Mouse (Mus musculus) liver, embryonic 14 days (tissue): ENCODE data around the gene Fam234a. TPM values are rescaled to one million over a fixed set of nuclear protein-coding genes. Genes with fewer than 3 reads are reported as not detected.

ENCODE experiments used
- polyA plus RNA-seq: library from polyadenylated mRNA; depleted of rRNA; stranded (reverse); fragments of >200 nt; gene quantifications from 2 replicates; pipeline ENCODE4 v1.2.3, GENCODE M21; 2012; rRNA removed

Gene Fam234a
- polyA plus RNA-seq = 5.2 and 6.4 TPM in 2 replicates

GRCm38 (mm10) chr17:26244101-26244841 is at the start of gene Fam234a:
Fam234a (minus strand) TSS chr17:26244242.

DNA sequence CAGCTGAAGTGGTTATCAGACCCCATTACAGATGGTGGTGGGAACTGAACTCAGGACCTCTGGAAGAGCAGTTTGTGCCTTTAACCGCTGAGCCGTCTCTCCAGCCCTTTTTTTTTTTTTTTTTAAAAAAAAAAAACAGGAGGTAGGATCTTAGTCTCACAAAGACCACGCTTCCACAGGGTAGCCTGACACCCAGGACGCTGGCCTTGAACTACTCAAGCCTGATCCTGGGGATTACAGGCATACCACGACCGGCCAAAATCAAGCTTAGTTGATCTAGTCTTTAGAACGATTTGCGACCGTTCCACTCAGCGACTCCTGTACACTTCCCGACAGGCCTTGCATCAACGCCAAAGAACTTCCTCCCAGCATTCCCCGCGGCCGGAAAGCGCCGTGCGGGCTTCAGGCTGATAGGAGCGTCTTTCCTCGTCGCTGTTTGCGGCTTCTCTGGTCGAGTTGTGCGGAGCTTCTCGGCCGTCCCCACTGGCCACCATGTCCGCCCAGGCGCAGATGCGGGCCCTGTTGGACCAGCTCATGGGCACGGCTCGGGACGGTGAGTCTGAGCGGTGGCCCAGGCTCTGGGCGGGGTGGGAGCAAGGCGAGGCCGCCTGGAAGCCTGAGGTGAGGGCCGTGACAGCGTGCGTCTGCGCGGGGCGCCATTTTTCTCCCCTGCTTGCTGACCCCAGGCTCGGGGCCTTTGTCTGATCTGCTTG is 8.7 kb upstream of the Fam234a start, which contains the start of gene Luc7l:
TSS of gene Luc7l (plus strand) at position 358 of the 713 bp plus-strand sequence.

GRCm38 (mm10) chr17:26207686-26208085 is 36.4 kb downstream of the Fam234a start, which contains the start of gene Arhgdig:
Arhgdig (minus strand) TSS chr17:26207786.

GRCm38 (mm10) chr17:26202737-26203136 is 41.3 kb downstream of the Fam234a start, which contains the start of gene Rgs11:
Rgs11 (plus strand) TSS chr17:26202951.

GRCm38 (mm10) chr17:26198892-26199291 is 45.1 kb downstream of the Fam234a start, which contains the start of gene Pdia2:
Pdia2 (minus strand) TSS chr17:26199087.

Other genes starting within 250 kb of the Fam234a start
- gene Rab11fip3, start 174.7 kb downstream of the Fam234a start, polyA plus RNA-seq = 2.2 and 2.3 TPM in 2 replicates
- gene Decr2, start 153.9 kb downstream of the Fam234a start, polyA plus RNA-seq = 6.4 and 7.8 TPM in 2 replicates
- 48.3 and 52.3 TPM in 2 replicates for gene Nme4, start 148.6 kb downstream of the Fam234a start, polyA plus RNA-seq
- 2.7 and 2.9 TPM in 2 replicates for gene Tmem8, start 130.9 kb downstream of the Fam234a start, polyA plus RNA-seq
- gene Mrpl28, start 120.7 kb downstream of the Fam234a start, polyA plus RNA-seq = 50.9 and 59.1 TPM in 2 replicates
- gene Axin1, start 105.6 kb downstream of the Fam234a start, polyA plus RNA-seq = 9.3 and 10.6 TPM in 2 replicates
- gene Pdia2, start 45.2 kb downstream of the Fam234a start, polyA plus RNA-seq = 21.8 and 28.3 TPM in 2 replicates
- 0.28 and 0.46 TPM in 2 replicates for gene Rgs11, start 41.3 kb downstream of the Fam234a start, polyA plus RNA-seq
- gene Arhgdig, start 36.5 kb downstream of the Fam234a start, polyA plus RNA-seq = 11.0 and 12.5 TPM in 2 replicates
- 20.9 and 24.8 TPM in 2 replicates for gene Luc7l, start 8.7 kb upstream of the Fam234a start, polyA plus RNA-seq
- gene Neurl1b, start 170.6 kb upstream of the Fam234a start, polyA plus RNA-seq = 0.08 and 0.09 TPM in 2 replicates